Mouse (Mus musculus): Measurements from ENCODE around the gene Smarca4. TPM values are rescaled to one million over a fixed set of nuclear protein-coding genes. Genes with fewer than 3 reads are reported as not detected.
A peak's percentile ranks its signal among the peaks of the same experiment; 100 is the strongest.

Smarca4 gene
- polyA plus RNA-seq, 1 experiment from 2014 or later: 120 TPM

GRCm38 (mm10) chr9:21601722-21602399, 14.1 kb upstream of the Smarca4 start:
- no peak overlapping the region for H3K9ac ChIP-seq (replicated peaks)
- no peaks in the 10 kb centered on the region for H3K9me3 ChIP-seq
- no peak overlapping the region for H3K4me3 ChIP-seq (replicated peaks)
- no peak overlapping the region for H3K27ac ChIP-seq
- no peaks in the 10 kb centered on the region for H3K4me1 ChIP-seq (replicated peaks)
- H3K4me2 ChIP-seq: no peak overlapping the region
- H3K36me3 ChIP-seq: no peaks in the 10 kb centered on the region
- ATAC-seq (ENCODE audit: insufficient number of reproducible peaks, insufficient read depth, low FRiP score, low TSS enrichment, low read depth): peak; percentile 75; the same call in 1 of the 2 replicates
- WGBS: 51% methylated on average over 10 of the region's 10 CpGs
- H3K27me3 ChIP-seq: no peaks in the 10 kb centered on the region

GRCm38 (mm10) chr9:21604119-21604518, 11.8 kb upstream of the Smarca4 start:
- H3K9ac ChIP-seq (replicated peaks): no peak overlapping the region
- no peaks in the 10 kb centered on the region for H3K4me1 ChIP-seq (replicated peaks)
- no peaks in the 10 kb centered on the region for H3K27me3 ChIP-seq
- no peaks in the 10 kb centered on the region for H3K36me3 ChIP-seq
- no peak overlapping the region for H3K4me3 ChIP-seq (replicated peaks)
- no peak overlapping the region for H3K4me2 ChIP-seq
- ATAC-seq (ENCODE audit: insufficient number of reproducible peaks, insufficient read depth, low FRiP score, low TSS enrichment, low read depth): no peak
- no peaks in the 10 kb centered on the region for H3K9me3 ChIP-seq
- no peak overlapping the region for H3K27ac ChIP-seq
- 74% methylated on average over 5 of the region's 5 CpGs for WGBS

GRCm38 (mm10) chr9:21605865-21606264, 10.1 kb upstream of the Smarca4 start:
- Histone ChIP-seq H3K36me3 (no peaks in the 10 kb centered on the region), H3K4me1 (replicated peaks) (no peaks in the 10 kb centered on the region), H3K9ac (replicated peaks) (no peak overlapping the region), H3K27me3 (no peaks in the 10 kb centered on the region), H3K4me2 (no peak overlapping the region), H3K9me3 (no peaks in the 10 kb centered on the region), H3K4me3 (replicated peaks) (no peak overlapping the region), H3K27ac (no peak overlapping the region)
- no peak for ATAC-seq (ENCODE audit: insufficient number of reproducible peaks, insufficient read depth, low FRiP score, low TSS enrichment, low read depth)
- 66% methylated on average over 5 of the region's 5 CpGs for WGBS

- Histone ChIP-seq H3K36me3 (no peaks in the 10 kb centered on the region), H3K4me1 (replicated peaks) (no peaks in the 10 kb centered on the region), H3K4me3 (replicated peaks) (no peak overlapping the region), H3K27me3 (no peaks in the 10 kb centered on the region), H3K27ac (no peak overlapping the region), H3K9me3 (no peaks in the 10 kb centered on the region), H3K9ac (replicated peaks) (no peak overlapping the region), H3K4me2 (no peak overlapping the region)
- 92% methylated on average over 1 of the region's 1 CpGs for WGBS
- no peak for ATAC-seq (ENCODE audit: insufficient number of reproducible peaks, insufficient read depth, low FRiP score, low TSS enrichment, low read depth)
These were observed 9.3 kb upstream of the Smarca4 start for GRCm38 (mm10) chr9:21606648-21607047.

- Histone ChIP-seq H3K36me3 (no peaks in the 10 kb centered on the region), H3K9me3 (no peaks in the 10 kb centered on the region), H3K4me3 (replicated peaks) (no peak overlapping the region), H3K27me3 (no peaks in the 10 kb centered on the region), H3K4me1 (replicated peaks) (0 out of 2 replicates have a peak, but pooled peaks cover 1% of the 10 kb centered on the region), H3K9ac (replicated peaks) (no peak overlapping the region), H3K27ac (no peak overlapping the region), H3K4me2 (no peak overlapping the region)
- no peak for ATAC-seq (ENCODE audit: insufficient number of reproducible peaks, insufficient read depth, low FRiP score, low TSS enrichment, low read depth)
- WGBS: 81% methylated on average over 1 of the region's 1 CpGs
These were observed 6.1 kb upstream of the Smarca4 start for GRCm38 (mm10) chr9:21609861-21610260.

- H3K27ac ChIP-seq: peak overlapping the region; percentile 95
- no peaks in the 10 kb centered on the region for H3K27me3 ChIP-seq
- peak overlapping the region; percentile 71 for H3K9ac ChIP-seq (replicated peaks)
- no peaks in the 10 kb centered on the region for H3K9me3 ChIP-seq
- H3K4me2 ChIP-seq: peak overlapping the region; percentile 73
- peak overlapping the region; percentile 69 for H3K4me3 ChIP-seq (replicated peaks)
- H3K4me1 ChIP-seq (replicated peaks): peaks cover 16% of the 10 kb centered on the region
- WGBS: 81% methylated on average over 15 of the region's 15 CpGs
- H3K36me3 ChIP-seq: peaks cover 9% of the 10 kb centered on the region; the same call in 1 of the 2 replicates
- no peak for ATAC-seq (ENCODE audit: insufficient number of reproducible peaks, insufficient read depth, low FRiP score, low TSS enrichment, low read depth)
These were observed 929 bp upstream of the Smarca4 start for GRCm38 (mm10) chr9:21614864-21615616.

GRCm38 (mm10) chr9:21616232-21616781, 338 bp downstream of the Smarca4 start:
- WGBS: under 1% methylated on average over 57 of the region's 57 CpGs
- peak; percentile 83 for ATAC-seq (ENCODE audit: insufficient number of reproducible peaks, insufficient read depth, low FRiP score, low TSS enrichment, low read depth)
- H3K4me1 ChIP-seq (replicated peaks): peaks cover 16% of the 10 kb centered on the region
- H3K27ac ChIP-seq: peak overlapping the region; percentile 98
- H3K4me2 ChIP-seq: peak overlapping the region; percentile 73
- H3K27me3 ChIP-seq: no peaks in the 10 kb centered on the region
- peaks cover 10% of the 10 kb centered on the region; the same call in 1 of the 2 replicates for H3K36me3 ChIP-seq
- H3K9me3 ChIP-seq: no peaks in the 10 kb centered on the region
- H3K9ac ChIP-seq (replicated peaks): peak overlapping the region; percentile 84
- H3K4me3 ChIP-seq (replicated peaks): peak overlapping the region; percentile 69

GRCm38 (mm10) chr9:21617066-21617465, 1.1 kb downstream of the Smarca4 start:
- Histone ChIP-seq H3K36me3 (peaks cover 12% of the 10 kb centered on the region; the same call in 1 of the 2 replicates), H3K4me1 (replicated peaks) (peaks cover 16% of the 10 kb centered on the region), H3K4me2 (peak overlapping the region; percentile 73), H3K9ac (replicated peaks) (peak overlapping the region; percentile 84), H3K4me3 (replicated peaks) (peak overlapping the region; percentile 69), H3K9me3 (no peaks in the 10 kb centered on the region), H3K27me3 (no peaks in the 10 kb centered on the region), H3K27ac (peak overlapping the region; percentile 98)
- 11% methylated on average over 10 of the region's 10 CpGs for WGBS
- no peak for ATAC-seq (ENCODE audit: insufficient number of reproducible peaks, insufficient read depth, low FRiP score, low TSS enrichment, low read depth)

GRCm38 (mm10) chr9:21620229-21620628, 4.3 kb downstream of the Smarca4 start:
- Histone ChIP-seq H3K36me3 (peaks cover 20% of the 10 kb centered on the region; the same call in 1 of the 2 replicates), H3K27me3 (no peaks in the 10 kb centered on the region), H3K4me1 (replicated peaks) (peaks cover 17% of the 10 kb centered on the region), H3K27ac (no peak overlapping the region), H3K4me3 (replicated peaks) (no peak overlapping the region), H3K4me2 (no peak overlapping the region), H3K9ac (replicated peaks) (no peak overlapping the region), H3K9me3 (no peaks in the 10 kb centered on the region)
- no peak for ATAC-seq (ENCODE audit: insufficient number of reproducible peaks, insufficient read depth, low FRiP score, low TSS enrichment, low read depth)
- WGBS: 91% methylated on average over 4 of the region's 4 CpGs

GRCm38 (mm10) chr9:21622676-21623075, 6.7 kb downstream of the Smarca4 start:
- no peak for ATAC-seq (ENCODE audit: insufficient number of reproducible peaks, insufficient read depth, low FRiP score, low TSS enrichment, low read depth)
- H3K9ac ChIP-seq (replicated peaks): no peak overlapping the region
- peaks cover 23% of the 10 kb centered on the region; the same call in 1 of the 2 replicates for H3K36me3 ChIP-seq
- no peaks in the 10 kb centered on the region for H3K27me3 ChIP-seq
- 83% methylated on average over 1 of the region's 1 CpGs for WGBS
- H3K27ac ChIP-seq: no peak overlapping the region
- no peaks in the 10 kb centered on the region for H3K9me3 ChIP-seq
- H3K4me1 ChIP-seq (replicated peaks): peaks cover 13% of the 10 kb centered on the region
- H3K4me2 ChIP-seq: no peak overlapping the region
- H3K4me3 ChIP-seq (replicated peaks): no peak overlapping the region
